8 mouse cellular contexts compared by ENCODE assay signal in genomic region chr19:6241274-6242107, GRCm38 (mm10). TPM values are rescaled to one million over a fixed set of nuclear protein-coding genes. Genes with fewer than 3 reads are reported as not detected.
A peak's percentile ranks its signal among the peaks of the same experiment; 100 is the strongest.
DNase-seq lines count a peak whose midpoint lies in the region; ATAC-seq and TF ChIP-seq lines count a peak whose summit lies in the region.

Gene Atg2a (plus strand): TSS chr19:6241668.

- peak within 1 kb of the TSS; percentile 85 for H3K9ac ChIP-seq in heart, embryonic 11.5 days (ENCODE audit: low read depth, low read length)
- H3K9ac ChIP-seq in kidney, embryonic 16.5 days (replicated peaks; ENCODE audit: low read length) = peak within 1 kb of the TSS; percentile 92
- peak within 1 kb of the TSS; percentile 81 for H3K9ac ChIP-seq in liver, adult 2 months (ENCODE audit: low read depth, low read length)

- peaks cover 67% of the 10 kb centered on the region for H3K4me1 ChIP-seq in erythroblast, embryonic 14.5 days (ENCODE audit: control insufficient read depth)
- H3K4me1 ChIP-seq in heart, embryonic 11.5 days (ENCODE audit: control insufficient read depth, insufficient read depth, low read length) = peaks cover 6% of the 10 kb centered on the region
- H3K4me1 ChIP-seq in kidney, embryonic 16.5 days (ENCODE audit: insufficient read depth, low read length) = peaks cover 17% of the 10 kb centered on the region
- H3K4me1 ChIP-seq in liver, adult 2 months (ENCODE audit: control insufficient read depth, insufficient read depth, low read length) = peaks cover 7% of the 10 kb centered on the region; the same call in 1 of the 2 replicates

- peak within 1 kb of the TSS; percentile 2; the same call in 1 of the 2 replicates for H3K27ac ChIP-seq in heart, embryonic 11.5 days (ENCODE audit: low read depth, low read length)
- peak within 1 kb of the TSS; percentile 86 for H3K27ac ChIP-seq in kidney, embryonic 16.5 days (ENCODE audit: low read length)
- peak within 1 kb of the TSS; percentile 51 for H3K27ac ChIP-seq in liver, adult 2 months (replicated peaks; ENCODE audit: insufficient read depth, low read depth, low read length)

- H3ac ChIP-seq in C2C12 (ENCODE audit: control insufficient read depth, insufficient read length, low read depth) = peak within 1 kb of the TSS; percentile 66
- peak within 1 kb of the TSS; percentile 19 for H3ac ChIP-seq in myocyte (ENCODE audit: control insufficient read depth, insufficient read length)

- H3K79me3 ChIP-seq in C2C12 (ENCODE audit: low read depth) = peaks cover 3% of the 10 kb centered on the region

- TF ChIP-seq CTCF in C2C12 (IDR thresholded peaks at IDR 0.05; ENCODE audit: control insufficient read depth, insufficient read depth, insufficient read length) = no peak
- TF ChIP-seq CTCF in brain, embryonic 14.5 days (IDR thresholded peaks at IDR 0.05; ENCODE audit: borderline replicate concordance, extremely low read depth, insufficient read depth, insufficient read length) = no peak
- TF ChIP-seq CTCF in liver, adult 2 months (IDR thresholded peaks at IDR 0.05; ENCODE audit: low read depth, low read length) = no peak

- ATAC-seq in heart, embryonic 11.5 days (replicated peaks; ENCODE audit: insufficient number of reproducible peaks, low FRiP score, low TSS enrichment) = peak; percentile 91
- ATAC-seq in kidney, embryonic 16.5 days (ENCODE audit: low FRiP score, low TSS enrichment) = peak; percentile 95

- TF ChIP-seq POLR2A in brain, embryonic 14.5 days (IDR thresholded peaks at IDR 0.05; ENCODE audit: borderline replicate concordance, extremely low read depth, insufficient read depth, insufficient read length, poor library complexity, severe bottlenecking) = peak; percentile 55; the same call in 1 of the 2 replicates
- TF ChIP-seq POLR2A in liver, adult 2 months (IDR thresholded peaks at IDR 0.05; ENCODE audit: extremely low read depth, insufficient read depth, low read length) = peak; percentile 90
- TF ChIP-seq POLR2A in myocyte (IDR thresholded peaks at IDR 0.05; ENCODE audit: insufficient read length, low read depth) = peak; percentile 92

- H3K27me3 ChIP-seq in C2C12 (ENCODE audit: control insufficient read depth, insufficient read depth, insufficient read length) (no peaks in the 10 kb centered on the region), myocyte (ENCODE audit: control insufficient read depth, insufficient read depth, insufficient read length) (no peaks in the 10 kb centered on the region)
- H3K27me3 ChIP-seq in erythroblast, embryonic 14.5 days (ENCODE audit: control insufficient read depth) = no peaks in the 10 kb centered on the region
- no peaks in the 10 kb centered on the region for H3K27me3 ChIP-seq in heart, embryonic 11.5 days (ENCODE audit: control insufficient read depth, insufficient read depth, low read length)
- no peaks in the 10 kb centered on the region for H3K27me3 ChIP-seq in kidney, embryonic 16.5 days (ENCODE audit: insufficient read depth, low read length)
- H3K27me3 ChIP-seq in liver, adult 2 months (ENCODE audit: control insufficient read depth, insufficient read depth, low read length) = no peaks in the 10 kb centered on the region
- no peaks in the 10 kb centered on the region for H3K27me3 ChIP-seq in splenic B cell, adult 2 months (ENCODE audit: control insufficient read depth, insufficient read depth, low read length, poor library complexity, severe bottlenecking)

- H3K4me3 ChIP-seq in C2C12 (ENCODE audit: insufficient read depth, poor library complexity, severe bottlenecking) (peak within 1 kb of the TSS; percentile 79), myocyte (peak within 1 kb of the TSS; percentile 64)
- peak within 1 kb of the TSS; percentile 73 for H3K4me3 ChIP-seq in erythroblast, embryonic 14.5 days (replicated peaks)
- peak within 1 kb of the TSS; percentile 64 for H3K4me3 ChIP-seq in heart, embryonic 11.5 days (ENCODE audit: low read depth, low read length)
- H3K4me3 ChIP-seq in kidney, embryonic 16.5 days (ENCODE audit: low read length) = peak within 1 kb of the TSS; percentile 95
- H3K4me3 ChIP-seq in liver, adult 2 months (ENCODE audit: insufficient read depth, low read depth, low read length) = peak within 1 kb of the TSS; percentile 69

- peaks cover 16% of the 10 kb centered on the region for H3K79me2 ChIP-seq in C2C12 (ENCODE audit: control insufficient read depth, insufficient read depth)
- H3K79me2 ChIP-seq in liver, adult 2 months (ENCODE audit: control insufficient read depth, insufficient read depth, low read length) = 0 out of 2 replicates have a peak, but pooled peaks cover 4% of the 10 kb centered on the region
- H3K79me2 ChIP-seq in myocyte (ENCODE audit: control insufficient read depth, insufficient read depth) = no peaks in the 10 kb centered on the region

- under 1% methylated on average over 55 of the region's 55 CpGs for WGBS in heart, embryonic 11.5 days (ENCODE audit: insufficient replicate concordance)
- WGBS in kidney, embryonic 16.5 days = under 1% methylated on average over 55 of the region's 55 CpGs
- under 1% methylated on average over 55 of the region's 55 CpGs for WGBS in liver, adult 2 months

- no peaks in the 10 kb centered on the region for H3K9me3 ChIP-seq in erythroblast, embryonic 14.5 days (ENCODE audit: control insufficient read depth, low read length)
- H3K9me3 ChIP-seq in heart, embryonic 11.5 days (replicated peaks; ENCODE audit: control insufficient read depth, low read length) = no peaks in the 10 kb centered on the region
- no peaks in the 10 kb centered on the region for H3K9me3 ChIP-seq in kidney, embryonic 16.5 days (ENCODE audit: low read length)

- peak; percentile 100 for DNase-seq in brain, embryonic 14.5 days (ENCODE audit: low read depth)
- DNase-seq in liver, adult 2 months (ENCODE audit: extremely low read depth, low read depth, low spot score) = peak; percentile 99
- peak; percentile 99 for DNase-seq in splenic B cell, adult 2 months (ENCODE audit: low read depth, low spot score)

- H3K36me3 ChIP-seq in C2C12 (ENCODE audit: control insufficient read depth, insufficient read depth) (peaks cover 3% of the 10 kb centered on the region), myocyte (ENCODE audit: control insufficient read depth, insufficient read depth) (no peaks in the 10 kb centered on the region)
- H3K36me3 ChIP-seq in erythroblast, embryonic 14.5 days (ENCODE audit: control insufficient read depth) = peaks cover 35% of the 10 kb centered on the region
- peaks cover 9% of the 10 kb centered on the region for H3K36me3 ChIP-seq in heart, embryonic 11.5 days (ENCODE audit: control insufficient read depth, insufficient read depth, low read length)
- peaks cover 18% of the 10 kb centered on the region; the same call in 1 of the 2 replicates for H3K36me3 ChIP-seq in kidney, embryonic 16.5 days (ENCODE audit: insufficient read depth, low read length)
- H3K36me3 ChIP-seq in liver, adult 2 months (ENCODE audit: control insufficient read depth, insufficient read depth, low read length) = no peaks in the 10 kb centered on the region; the same call in 1 of the 2 replicates
- no peaks in the 10 kb centered on the region; the same call in 1 of the 2 replicates for H3K36me3 ChIP-seq in splenic B cell, adult 2 months (ENCODE audit: control insufficient read depth, insufficient read depth, low read length, poor library complexity, severe bottlenecking)

- H3K4me2 ChIP-seq in heart, embryonic 11.5 days = peak within 1 kb of the TSS; percentile 72
- H3K4me2 ChIP-seq in kidney, embryonic 16.5 days (replicated peaks; ENCODE audit: low read depth, low read length) = peak within 1 kb of the TSS; percentile 95
- peak within 1 kb of the TSS; percentile 89 for H3K4me2 ChIP-seq in myocyte (ENCODE audit: low read depth)

TF ChIP-seq in C2C12, 6 proteins besides CTCF, POLR2A, EP300 and RAD21:
- no peak for TF ChIP-seq FOSL1 (IDR thresholded peaks at IDR 0.05; ENCODE audit: insufficient read depth, low read length, poor library complexity, severe bottlenecking)
- no peak for TF ChIP-seq USF1 (IDR thresholded peaks at IDR 0.05; ENCODE audit: low read depth)
- no peak for TF ChIP-seq MAX (IDR thresholded peaks at IDR 0.05)
- TF ChIP-seq MYOG (IDR thresholded peaks at IDR 0.05; ENCODE audit: control insufficient read depth, extremely low read depth, insufficient read length) = no peak
- TF ChIP-seq CEBPB (IDR thresholded peaks at IDR 0.05; ENCODE audit: low read depth) = no peak
- no peak for TF ChIP-seq MYOD1 (IDR thresholded peaks at IDR 0.05; ENCODE audit: control insufficient read depth, insufficient read length, low read depth)

TF ChIP-seq in myocyte, 11 proteins besides CTCF, POLR2A, EP300 and RAD21:
- TF ChIP-seq REST (IDR thresholded peaks at IDR 0.05; ENCODE audit: insufficient read depth, insufficient read length) = no peak
- TF ChIP-seq MAX (IDR thresholded peaks at IDR 0.05; ENCODE audit: low read depth) = no peak
- no peak for TF ChIP-seq TCF12 (IDR thresholded peaks at IDR 0.05; ENCODE audit: insufficient read depth, poor library complexity, severe bottlenecking)
- no peak for TF ChIP-seq SRF (IDR thresholded peaks at IDR 0.05; ENCODE audit: control insufficient read depth, insufficient read length, low read depth)
- peak; percentile 67 for TF ChIP-seq POLR2AphosphoS2 (IDR thresholded peaks at IDR 0.05; ENCODE audit: insufficient read length, low read depth)
- no peak for TF ChIP-seq MYOD1 (IDR thresholded peaks at IDR 0.05; ENCODE audit: control insufficient read depth in 1 of 3, insufficient read length in 2 of 3, low read depth in 2 of 3)
TF ChIP-seq in myocyte: peak in this region for 1.

RNA-seq across cellular contexts. Expression of gene Atg2a, which starts in this region (rescaled TPM):
- 10.3 TPM for polyA plus RNA-seq in C2C12 (2012; fragmentation: generic; extraction: Trizol)
- polyA plus RNA-seq in brain, embryonic 14.5 days (2012; rRNA removed) = 21.8 and 28.9 TPM in 2 replicates
- polyA plus RNA-seq in erythroblast, embryonic 14.5 days (2012) = 5.6 and 6.0 TPM in 2 replicates
- polyA plus RNA-seq in heart, embryonic 11.5 days (2014; fragmentation: Nextera tagmentation; extraction: Ambion mirVana) = 6.1 and 8.4 TPM in 2 replicates
- 12.1 and 13.1 TPM in 2 replicates for polyA plus RNA-seq in kidney, embryonic 16.5 days (2015; fragmentation: Nextera tagmentation; extraction: Ambion mirVana)
- total RNA-seq in liver, adult 2 months (2014; rRNA removed) = 9.1 and 16.0 TPM in 2 replicates
- polyA plus RNA-seq in liver, adult 2 months (2012; rRNA removed) = 26.8 and 32.3 TPM in 2 replicates
- polyA plus RNA-seq in myocyte (2012; fragmentation: generic; extraction: Trizol) = 15.2 TPM

Comparison
In these comparisons a context has a peak if more than half of its experiments do, and no peak if none do; other contexts are left out.
1. Peak in every context shown above with its lines: DNase-seq, ATAC-seq, H3K4me3 ChIP-seq and H3K27ac ChIP-seq.
2. H3K27ac ChIP-seq: peak in every context shown above with its lines; median percentile 86 in kidney, embryonic 16.5 days; 51 in liver, adult 2 months; 2 in heart, embryonic 11.5 days.